Mouse (Mus musculus) monocyte, adult 2 months (primary cell): ENCODE results near the gene Sytl2.

Experiments used
- DNase-seq, 2 experiments: peaks; one replicate each; pipeline ENCODE4 v3.0.0; 2022; ENCODE audit warnings: low spot score in 2 of 2, low read depth in 1 of 2

Sytl2 gene

DNA sequence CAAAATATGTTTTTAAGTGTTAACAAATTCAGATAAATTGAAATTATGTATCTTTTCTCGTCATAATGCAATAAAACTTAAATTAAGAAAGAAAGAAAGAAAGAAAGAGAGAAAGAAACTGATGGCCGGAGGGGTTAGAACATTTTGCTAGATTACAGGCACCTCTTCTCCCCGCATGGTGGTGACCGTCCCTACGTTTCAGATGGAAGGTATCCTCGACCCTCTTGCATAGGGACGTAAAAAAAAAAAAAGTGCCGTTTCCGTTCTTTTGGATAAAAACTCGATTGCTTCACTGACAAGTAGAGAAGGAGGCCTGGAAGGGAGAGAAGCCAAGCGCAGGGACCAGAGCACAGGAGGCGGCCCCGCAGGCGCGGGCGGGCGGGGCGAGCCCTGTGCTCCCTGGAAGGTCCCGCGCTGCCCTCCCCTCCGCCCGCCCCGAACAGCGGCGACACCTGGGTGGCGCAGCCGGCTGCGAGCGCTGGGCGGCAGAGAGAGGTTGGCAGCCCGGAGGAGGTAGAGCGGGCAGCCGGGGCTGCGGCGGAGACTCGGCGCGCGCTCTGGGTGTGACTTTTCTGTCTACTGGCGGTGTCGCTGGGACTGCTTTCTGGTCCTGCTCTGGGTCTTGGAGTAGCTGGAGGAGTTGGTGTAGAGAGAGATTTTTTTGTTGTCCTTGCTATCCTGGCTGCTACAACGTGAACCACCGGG, at the start of gene Sytl2:
Sytl2 (plus strand) TSS at position 311 of the 705 bp plus-strand sequence.
- DNase-seq: no peak

DNA sequence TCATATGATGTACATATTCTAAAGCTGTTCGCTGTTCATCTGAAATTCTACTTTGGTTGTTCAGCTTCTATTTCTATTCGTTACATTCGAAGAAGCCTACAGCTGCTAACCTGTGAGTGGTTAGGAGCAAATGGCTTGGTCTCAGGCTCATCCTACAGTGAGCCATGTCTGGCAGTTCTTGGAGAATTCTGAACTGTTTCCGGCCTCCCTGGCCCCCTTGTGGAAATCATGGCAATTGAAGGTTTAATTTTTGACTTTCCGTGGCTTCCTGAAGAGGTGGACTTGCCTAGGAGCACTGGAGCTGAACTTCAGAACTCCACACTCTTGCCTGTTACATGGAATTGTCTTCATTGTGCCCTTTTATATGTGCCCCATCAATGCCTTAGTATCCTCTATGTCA, 49.1 kb upstream of the Sytl2 start:
- no peak for DNase-seq

DNA sequence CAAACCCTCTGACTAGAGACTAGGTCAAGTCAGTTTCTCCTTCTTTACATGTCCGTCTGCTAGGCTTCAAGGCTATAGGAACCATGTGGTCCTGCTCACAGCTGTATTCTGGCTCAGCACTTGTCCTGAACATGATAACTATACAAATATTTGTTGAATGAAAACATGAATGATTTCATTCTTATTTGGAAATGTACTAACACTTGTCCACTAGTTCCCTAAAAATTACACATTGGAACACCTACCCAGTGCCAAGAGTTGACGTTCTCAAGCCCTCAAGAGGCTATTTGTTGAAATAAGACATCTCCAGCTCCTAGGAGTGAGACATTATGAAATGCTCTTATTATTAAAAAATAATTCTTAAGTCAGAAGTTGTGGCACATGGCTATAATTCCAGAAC, 43.4 kb upstream of the Sytl2 start:
- no peak for DNase-seq

DNA sequence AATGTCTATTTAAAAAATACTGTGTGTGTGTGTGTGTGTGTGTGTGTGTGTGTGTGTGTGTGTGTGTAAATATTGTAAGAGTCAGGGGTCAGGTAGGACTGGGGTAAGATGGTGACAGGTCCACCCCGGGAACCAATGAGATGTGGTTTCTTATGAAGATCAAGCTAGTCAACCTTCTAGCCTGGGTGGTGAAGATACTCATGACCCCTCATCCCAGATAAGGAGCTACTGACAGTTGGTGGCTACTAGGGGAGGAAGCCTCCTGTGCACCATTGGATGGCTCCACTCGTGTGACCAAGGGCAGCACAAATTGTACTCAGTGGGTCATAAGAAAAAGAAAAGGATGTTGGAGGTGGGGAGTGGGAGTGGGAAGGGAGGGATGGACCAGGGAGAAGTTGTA, 42.2 kb upstream of the Sytl2 start:
- no peak for DNase-seq

DNA sequence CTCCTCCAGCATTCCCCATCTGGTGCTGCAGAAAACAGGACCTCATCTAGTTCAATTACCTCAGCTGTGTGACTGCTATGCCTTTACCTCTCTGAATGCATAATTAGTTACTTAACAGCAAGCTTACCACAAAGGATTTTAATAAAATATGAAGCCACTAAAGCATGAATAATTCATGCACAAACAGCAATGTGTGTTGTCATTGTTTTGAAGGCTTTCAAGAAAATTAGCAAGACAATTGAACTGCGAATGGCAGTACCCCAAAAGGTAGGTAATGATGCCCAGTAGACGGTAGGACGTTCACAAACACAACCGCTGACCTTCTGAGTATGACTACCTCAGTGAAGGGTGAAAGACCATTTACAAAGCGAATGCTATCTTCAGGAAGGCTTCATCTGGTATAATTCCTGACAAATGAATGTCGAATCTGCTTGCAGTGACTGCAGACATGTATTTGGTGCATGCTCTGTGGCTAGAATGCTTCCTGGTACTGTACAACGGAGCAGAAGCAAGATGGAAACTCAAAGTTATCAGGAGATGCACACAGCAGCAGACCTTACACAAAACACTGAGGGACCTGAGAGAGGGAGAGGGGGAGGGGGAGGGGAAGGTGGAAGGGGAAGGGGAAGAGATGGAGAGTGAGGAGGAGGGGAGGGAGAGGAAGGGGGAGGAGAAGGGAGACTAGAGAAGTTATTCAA, 40.0 kb upstream of the Sytl2 start:
- DNase-seq: no peak

DNA sequence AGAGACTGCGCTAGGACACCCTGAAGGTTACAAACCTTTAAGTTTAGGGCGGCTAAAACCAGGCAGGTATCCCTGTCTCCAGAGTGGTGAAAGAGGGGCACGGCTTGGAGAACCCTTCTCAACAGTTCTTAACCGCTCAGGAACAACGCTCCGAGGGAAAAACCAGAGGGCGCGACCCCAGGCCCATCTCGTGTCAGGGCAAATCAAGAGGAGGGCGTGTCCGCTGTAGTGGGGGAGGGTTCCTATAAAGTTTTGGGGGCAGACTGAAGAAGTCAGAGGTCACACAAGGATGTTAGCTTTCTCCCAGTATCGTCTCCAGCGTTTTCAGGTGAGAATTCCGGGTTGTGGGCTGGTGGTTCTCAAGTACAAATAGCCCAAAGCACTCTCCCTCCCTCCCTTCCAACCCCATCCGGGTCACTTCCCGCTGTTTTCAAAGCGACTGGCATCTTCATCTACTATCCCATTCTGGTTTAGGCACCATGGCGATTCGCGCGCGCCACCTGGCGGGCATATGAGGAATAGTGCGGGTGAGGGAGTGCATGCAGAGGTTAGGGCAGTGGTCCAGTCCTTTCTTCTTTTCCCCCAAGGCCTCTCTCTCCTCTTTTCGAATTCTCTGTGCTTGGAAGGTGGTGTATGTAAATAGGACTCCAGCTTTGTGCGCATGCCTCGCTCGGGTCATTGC, 36.6 kb upstream of the Sytl2 start, which contains the start of gene Ccdc83:
Ccdc83 (minus strand) TSS at position 489 of the 682 bp plus-strand sequence.
- peak; percentile 40 to 41 for DNase-seq

DNA sequence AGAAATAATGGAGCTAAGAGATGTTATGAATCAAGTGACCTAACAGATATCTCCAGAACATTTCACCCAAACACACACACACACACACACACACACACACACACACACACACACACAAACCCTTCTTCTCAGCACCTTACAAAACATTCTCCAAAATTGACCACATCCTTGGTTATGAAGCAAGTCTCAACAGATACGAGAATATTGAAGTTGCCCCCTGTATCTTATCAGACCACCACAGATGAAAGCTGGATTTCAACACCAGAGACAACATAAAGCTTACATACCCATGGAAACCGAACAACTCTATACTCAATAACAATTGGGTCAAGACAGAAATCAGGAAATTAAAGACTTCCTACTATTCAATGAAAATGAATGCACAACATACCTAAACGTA, 31.9 kb upstream of the Sytl2 start:
- no peak for DNase-seq

DNA sequence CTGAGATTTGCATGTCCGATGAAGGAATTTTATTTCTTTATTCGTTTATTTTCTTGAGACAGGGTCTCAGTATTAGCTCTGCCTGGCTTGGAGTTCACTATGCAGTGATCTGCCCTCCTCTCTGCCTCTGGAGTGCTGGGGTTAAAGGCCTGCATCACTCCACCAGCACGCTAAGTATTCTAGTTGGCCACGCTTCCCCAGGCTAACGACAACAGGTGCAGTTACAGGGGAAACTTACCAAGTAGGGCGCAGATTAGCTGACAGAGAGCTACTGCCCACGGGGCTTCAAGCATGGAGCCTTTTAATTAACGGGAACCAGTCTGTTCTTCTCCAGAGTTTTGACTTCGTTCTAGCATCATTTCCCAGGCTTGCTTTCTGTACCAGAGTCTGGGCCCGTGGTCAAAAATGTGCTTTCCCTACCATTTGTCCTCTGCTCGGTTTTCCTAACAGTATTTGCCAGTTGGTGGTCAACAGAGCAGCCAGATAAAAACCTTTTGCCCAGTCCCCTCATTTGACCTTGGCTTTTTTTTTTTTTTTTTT, 27.4 kb upstream of the Sytl2 start:
- DNase-seq: no peak

DNA sequence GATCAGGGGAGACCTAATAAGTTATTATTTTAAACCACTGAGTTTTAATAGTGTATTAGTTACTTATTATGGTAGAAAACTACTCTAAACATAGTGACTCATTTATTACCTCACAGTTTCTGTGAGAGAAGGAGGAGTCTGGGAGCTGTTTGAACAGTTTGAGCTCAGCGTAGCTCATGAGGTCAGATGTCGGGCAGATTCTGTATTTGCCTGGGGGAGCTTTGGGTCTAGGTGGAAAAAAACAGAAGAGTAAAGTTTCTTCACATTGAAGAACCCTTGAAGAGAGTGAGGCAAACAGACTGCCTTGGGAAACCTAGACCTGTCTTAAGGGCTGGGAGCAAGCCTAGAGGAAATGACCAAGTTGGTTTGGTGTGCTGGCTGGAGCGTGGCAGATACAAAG, 24.8 kb upstream of the Sytl2 start:
- DNase-seq: no peak

DNA sequence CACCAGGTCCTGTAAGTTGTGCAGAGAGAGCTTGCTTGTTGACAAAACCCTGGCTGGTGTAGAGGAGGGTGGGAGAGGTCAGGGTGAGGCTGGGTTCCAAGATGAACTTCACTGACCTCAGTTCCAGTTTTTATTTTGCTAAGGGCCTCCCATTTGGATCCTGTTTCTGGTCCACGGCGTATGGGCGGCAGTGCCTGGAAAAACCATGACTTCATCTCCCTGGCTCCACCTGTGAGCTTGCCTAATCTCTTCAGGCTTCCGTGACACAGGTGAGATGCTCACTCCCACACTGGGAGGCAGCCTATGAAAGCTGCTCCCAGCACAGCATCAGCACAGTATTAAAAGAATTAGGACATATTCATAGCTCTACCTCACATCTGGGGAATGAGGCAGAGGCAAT, 24.3 kb upstream of the Sytl2 start:
- no peak for DNase-seq

DNA sequence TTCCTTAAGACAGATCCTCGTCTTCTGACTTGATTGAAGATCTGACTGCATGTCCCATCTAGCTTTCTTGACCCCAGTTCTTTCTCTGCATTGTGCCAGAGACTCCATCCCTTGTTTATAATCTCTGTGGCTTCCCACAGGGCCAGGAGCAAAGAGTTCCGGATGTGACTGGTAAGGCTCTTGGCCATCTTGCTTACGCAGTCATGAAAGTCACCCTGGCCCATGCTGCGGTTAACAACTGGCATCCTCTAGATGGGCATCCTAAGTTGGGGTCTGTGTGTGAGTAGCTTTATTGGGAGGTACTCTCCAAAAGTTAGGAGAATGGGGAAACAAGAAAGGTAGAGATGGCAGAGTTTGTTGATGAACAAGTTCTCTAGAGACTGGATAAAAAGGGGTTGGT, 22.9 kb upstream of the Sytl2 start:
- no peak for DNase-seq

DNA sequence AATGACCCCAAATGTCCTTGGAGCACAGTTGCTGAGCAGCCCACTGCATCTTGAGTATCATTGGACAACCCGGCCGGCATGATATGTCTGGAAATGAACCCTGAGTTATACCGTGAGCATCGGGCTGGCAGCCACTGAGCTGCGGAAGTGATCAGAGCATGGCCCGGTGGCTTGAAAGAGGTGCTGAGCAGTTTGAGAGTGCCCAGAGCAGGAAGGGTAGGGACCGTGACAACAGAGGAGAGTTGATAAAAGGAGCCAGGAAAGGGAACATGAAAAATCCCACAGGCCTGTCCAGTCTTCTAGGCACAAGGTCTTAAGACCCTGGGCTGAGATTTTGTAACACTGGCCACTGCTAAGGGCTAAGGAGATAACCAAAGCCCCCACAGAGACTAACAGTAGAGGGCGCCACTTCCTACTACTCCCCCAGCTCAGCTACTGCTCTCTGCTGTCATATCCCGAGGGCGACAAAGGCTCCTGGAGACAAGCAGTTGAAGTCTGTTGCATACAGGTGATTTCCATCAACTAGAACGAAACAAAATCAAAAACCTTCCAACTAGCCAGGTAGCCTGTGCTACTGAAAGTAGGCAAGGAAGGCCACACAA, 21.7 kb upstream of the Sytl2 start:
- no peak for DNase-seq

DNA sequence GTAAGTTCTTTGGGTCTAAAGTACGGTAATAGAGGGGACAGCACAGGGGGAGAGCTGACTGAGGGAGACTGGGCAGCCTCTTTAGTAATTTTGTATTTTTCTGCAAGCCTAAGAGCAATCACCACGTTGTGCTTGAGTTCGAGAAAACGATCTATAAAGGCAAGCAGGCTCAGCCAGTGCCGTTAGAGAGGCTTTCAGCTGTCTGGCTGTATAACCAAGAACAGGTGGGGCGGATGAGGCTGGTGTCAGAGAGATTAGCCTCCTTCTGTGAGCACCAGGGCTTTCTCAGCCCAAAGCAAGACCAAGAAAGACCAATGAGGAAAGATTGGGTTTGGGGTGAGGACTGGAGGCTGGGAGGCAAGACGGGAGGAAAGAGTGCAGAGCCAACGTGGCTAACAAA, 21.2 kb upstream of the Sytl2 start:
- no peak for DNase-seq

DNA sequence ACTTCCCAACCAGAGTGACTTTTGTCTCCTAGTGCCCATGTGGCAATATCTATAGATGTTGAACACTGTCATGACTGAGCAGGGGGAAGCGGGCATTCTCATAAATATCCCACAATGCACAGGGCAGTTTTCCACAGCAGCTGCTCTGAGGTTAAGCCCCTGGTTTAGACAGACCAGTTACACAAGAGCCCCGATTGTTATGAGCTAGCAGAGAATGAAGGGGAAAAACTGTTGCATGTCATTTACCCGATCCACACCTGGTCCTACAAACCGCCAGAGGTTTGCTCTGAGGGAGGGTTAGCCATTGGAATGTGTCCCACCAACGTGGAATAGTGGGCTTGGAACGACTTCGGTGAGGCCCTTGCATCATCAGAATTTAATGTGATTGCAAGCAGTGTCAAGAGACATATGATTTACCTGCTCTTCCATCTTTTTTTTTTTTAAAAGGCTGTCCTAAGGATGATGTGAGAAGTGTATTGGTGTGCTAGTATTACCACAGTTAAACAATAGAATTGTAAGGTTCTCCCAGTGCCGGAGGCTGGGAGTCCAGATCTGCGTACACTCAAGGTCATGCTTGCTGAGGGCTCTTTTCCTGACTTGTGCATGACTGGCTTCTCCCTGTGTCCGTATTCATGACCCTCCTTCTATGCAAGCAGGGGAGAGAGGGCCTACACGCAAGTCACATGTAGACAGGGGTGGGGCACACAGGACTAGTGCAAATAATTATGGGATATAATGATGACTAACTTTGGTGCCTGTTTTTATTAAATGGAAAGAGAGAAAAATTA, 20.1 kb upstream of the Sytl2 start:
- no peak for DNase-seq

DNA sequence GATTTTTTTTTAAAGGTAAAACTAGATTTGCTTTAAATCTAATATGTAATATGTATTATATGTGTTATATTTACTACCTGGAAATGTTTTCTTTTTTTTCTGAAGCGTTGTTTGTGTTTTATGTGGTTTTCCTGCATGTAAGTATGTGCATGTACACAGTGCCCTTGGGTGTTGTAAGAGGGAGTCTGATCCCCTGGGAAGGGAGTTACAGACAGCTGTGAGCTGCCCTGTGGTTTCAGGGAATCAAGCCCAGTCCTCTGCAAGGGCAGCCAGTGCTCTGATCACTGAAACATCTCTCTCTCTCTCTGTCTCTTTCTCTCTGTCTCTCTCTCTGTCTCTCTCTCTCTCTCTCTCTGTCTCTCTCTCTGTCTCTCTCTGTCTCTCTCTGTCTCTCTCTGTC, 19.3 kb upstream of the Sytl2 start:
- DNase-seq: no peak

DNA sequence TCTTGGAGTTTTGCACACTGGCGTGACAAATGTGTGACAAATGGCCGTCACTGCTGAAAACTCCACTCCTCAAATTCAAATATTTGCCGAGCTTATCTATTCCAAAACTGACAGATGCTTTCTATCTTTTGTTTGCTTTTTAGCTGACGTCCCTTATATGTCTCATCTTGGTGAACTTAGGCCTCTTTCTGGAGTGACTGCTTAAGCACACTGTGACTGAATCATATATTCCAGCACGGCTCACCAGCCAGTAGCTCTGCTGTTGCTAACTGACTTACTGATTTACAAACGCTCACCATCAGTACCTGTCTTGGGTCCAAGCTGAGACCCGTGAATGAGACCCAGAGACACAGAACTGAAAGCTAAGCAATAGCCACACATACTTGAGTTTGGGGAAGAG, 17.3 kb upstream of the Sytl2 start:
- DNase-seq: no peak

DNA sequence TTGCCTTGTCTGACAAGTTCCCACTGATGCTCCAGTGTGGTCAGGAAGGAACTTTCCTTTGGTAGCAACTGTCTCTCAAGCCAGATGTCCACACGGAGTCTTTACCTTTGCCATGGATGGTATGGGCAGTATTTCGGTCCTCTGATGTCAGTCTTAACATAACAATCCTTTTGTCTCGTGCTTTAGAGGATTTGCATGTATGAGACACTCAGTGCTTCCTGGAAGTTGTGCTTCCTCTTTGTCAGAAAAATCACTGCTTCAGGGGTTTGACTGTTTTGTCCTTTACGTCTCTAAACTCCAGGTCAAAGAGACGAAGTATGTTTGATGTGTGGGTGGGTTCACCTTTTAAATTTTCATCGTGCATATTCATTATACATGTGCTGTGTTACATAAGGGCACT, 10.2 kb upstream of the Sytl2 start:
- DNase-seq: no peak

DNA sequence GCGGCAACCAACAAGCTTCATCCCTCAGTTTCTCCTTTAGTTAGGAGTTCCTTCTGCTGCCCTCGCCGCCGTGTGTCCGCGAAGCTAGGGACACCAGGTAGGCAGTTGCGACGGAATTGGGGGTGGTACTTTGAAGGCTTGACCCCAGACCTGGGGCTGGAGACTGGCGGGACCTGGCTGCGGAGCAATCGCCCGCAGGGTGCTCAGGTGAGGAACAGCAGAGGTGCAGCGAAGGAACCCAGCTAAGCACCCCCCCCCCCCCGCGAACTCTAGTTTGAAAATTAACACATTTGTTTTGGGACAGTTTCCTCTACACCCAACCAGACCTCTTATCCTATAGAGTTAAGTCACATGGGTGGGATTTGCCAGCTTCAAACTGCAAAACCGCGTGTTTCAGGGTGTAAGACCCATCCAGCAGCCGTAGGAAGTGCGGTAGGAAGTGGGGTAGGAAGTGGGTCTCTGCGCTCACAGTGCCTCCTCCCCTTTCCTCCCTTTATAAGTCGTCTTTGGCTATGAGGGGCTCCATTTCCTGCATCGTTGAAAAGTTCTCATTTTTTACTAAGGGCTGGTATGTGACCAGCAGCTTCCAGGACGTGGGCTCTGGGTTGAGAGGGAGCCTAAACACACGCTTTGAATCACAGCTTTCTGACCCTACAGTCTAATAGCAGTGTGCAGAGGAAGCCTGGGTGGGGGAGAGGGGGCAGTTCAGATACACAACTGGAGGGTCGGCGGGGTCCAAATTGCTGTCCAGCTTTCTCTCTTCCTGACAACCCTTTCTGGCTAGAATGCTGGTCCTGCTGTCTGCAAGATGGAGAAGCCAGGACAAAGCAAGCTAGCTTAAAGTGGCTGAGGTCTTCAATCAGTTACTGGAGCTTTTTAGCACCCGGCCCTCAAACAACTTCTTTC, 848 bp downstream of the Sytl2 start:
- DNase-seq: no peak

DNA sequence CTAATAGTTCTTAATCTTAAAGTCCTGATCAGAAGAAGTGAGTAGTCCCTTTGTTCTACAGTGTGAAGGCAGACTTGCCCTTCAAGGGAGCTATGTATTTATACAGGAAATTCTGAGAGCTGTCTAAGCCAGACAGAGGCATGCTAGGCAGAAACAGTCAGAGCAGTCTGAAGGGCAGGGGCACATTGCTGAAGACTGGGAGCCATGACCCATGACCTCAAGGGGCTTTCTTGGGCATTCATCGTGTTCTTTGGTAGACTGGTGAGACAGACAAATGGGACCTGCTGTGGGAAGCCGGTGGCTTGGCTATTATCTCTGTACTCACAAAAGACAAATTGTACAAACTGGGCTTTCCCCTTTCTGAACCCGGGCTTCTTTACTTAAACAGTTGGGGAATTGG, 4.0 kb downstream of the Sytl2 start:
- no peak for DNase-seq

DNA sequence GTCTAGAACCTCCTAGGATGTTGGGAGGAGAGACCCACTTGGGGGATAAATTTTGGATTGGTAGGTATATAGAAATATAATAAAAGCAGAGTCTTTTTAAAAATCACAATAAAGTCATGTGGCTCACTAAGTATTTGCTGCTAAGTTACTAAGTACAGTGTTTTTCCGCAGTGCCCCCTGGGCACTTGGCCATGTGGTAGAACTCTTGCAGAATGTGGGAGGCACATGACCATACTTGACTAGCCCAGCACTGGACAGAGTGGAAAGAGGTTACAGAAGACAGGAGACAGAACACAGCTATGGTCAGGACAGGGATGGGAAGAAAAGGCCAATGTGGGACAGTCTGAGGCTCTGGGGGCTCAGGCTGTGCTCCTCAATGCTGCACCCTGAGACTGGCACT, 4.9 kb downstream of the Sytl2 start:
- DNase-seq: no peak
